In genomic region chr6:47919646-47920446, GRCm38 (mm10) we compare ENCODE assay signal across 8 mouse cellular contexts. TPM values are rescaled to one million over a fixed set of nuclear protein-coding genes. Genes with fewer than 3 reads are reported as not detected.
DNase-seq lines count a peak whose midpoint lies in the region; ATAC-seq and TF ChIP-seq lines count a peak whose summit lies in the region.

No protein-coding gene starts in this region.

- 28% methylated on average over 11 of the region's 11 CpGs for WGBS in kidney, postnatal 0 days
- 27% methylated on average over 11 of the region's 11 CpGs for WGBS in embryonic facial prominence, embryonic 12.5 days
- 27% methylated on average over 11 of the region's 11 CpGs for WGBS in intestine, embryonic 16.5 days
- WGBS in neural tube, embryonic 14.5 days, result 30% methylated on average over 11 of the region's 11 CpGs

- ATAC-seq in kidney, postnatal 0 days (replicated peaks; ENCODE audit: low FRiP score, low read depth), result peak; percentile 30
- ATAC-seq in embryonic facial prominence, embryonic 12.5 days (ENCODE audit: insufficient number of reproducible peaks, insufficient read depth, low FRiP score, low TSS enrichment), result peak; percentile 16; the same call in 1 of the 2 replicates
- peak; percentile 2; the same call in 1 of the 2 replicates for ATAC-seq in intestine, embryonic 16.5 days
- ATAC-seq in neural tube, embryonic 14.5 days (ENCODE audit: low read depth), result peak; percentile 26
- no peak for ATAC-seq in monocyte, adult 5-6 weeks (replicated peaks; ENCODE audit: insufficient number of reproducible peaks, low FRiP score, low TSS enrichment, poor library complexity, severe bottlenecking)

- peak overlapping the region; percentile 98; the same call in 1 of the 2 replicates for H3K27ac ChIP-seq in kidney, postnatal 0 days
- peak overlapping the region; percentile 97 for H3K27ac ChIP-seq in embryonic facial prominence, embryonic 12.5 days
- H3K27ac ChIP-seq in intestine, embryonic 16.5 days (ENCODE audit: low read length), result peak overlapping the region; percentile 98
- peak overlapping the region; percentile 91; the same call in 1 of the 2 replicates for H3K27ac ChIP-seq in neural tube, embryonic 14.5 days (ENCODE audit: low read depth, low read length)

- TF ChIP-seq CTCF in kidney, postnatal 0 days (IDR thresholded peaks at IDR 0.05; ENCODE audit: low read depth), result no peak

- H3K4me2 ChIP-seq in kidney, postnatal 0 days (ENCODE audit: low read length), result peak overlapping the region; percentile 78
- H3K4me2 ChIP-seq in embryonic facial prominence, embryonic 12.5 days (replicated peaks), result peak overlapping the region; percentile 76
- H3K4me2 ChIP-seq in intestine, embryonic 16.5 days (ENCODE audit: low read depth, low read length), result peak overlapping the region; percentile 59
- H3K4me2 ChIP-seq in neural tube, embryonic 14.5 days (ENCODE audit: low read depth, low read length), result peak overlapping the region; percentile 91

- H3K9me3 ChIP-seq in kidney, postnatal 0 days (replicated peaks; ENCODE audit: low read length), result no peaks in the 10 kb centered on the region
- no peaks in the 10 kb centered on the region for H3K9me3 ChIP-seq in embryonic facial prominence, embryonic 12.5 days
- no peaks in the 10 kb centered on the region for H3K9me3 ChIP-seq in intestine, embryonic 16.5 days (ENCODE audit: control insufficient read depth, low read length)
- no peaks in the 10 kb centered on the region for H3K9me3 ChIP-seq in neural tube, embryonic 14.5 days (ENCODE audit: control insufficient read depth, low read length)

- H3K4me1 ChIP-seq in kidney, postnatal 0 days (replicated peaks; ENCODE audit: insufficient read depth, low read length), result peaks cover 7% of the 10 kb centered on the region
- H3K4me1 ChIP-seq in embryonic facial prominence, embryonic 12.5 days, result peaks cover 12% of the 10 kb centered on the region
- peaks cover 14% of the 10 kb centered on the region for H3K4me1 ChIP-seq in intestine, embryonic 16.5 days (ENCODE audit: control insufficient read depth, insufficient read depth, low read length)
- H3K4me1 ChIP-seq in neural tube, embryonic 14.5 days (ENCODE audit: control insufficient read depth, insufficient read depth, low read length), result peaks cover 10% of the 10 kb centered on the region

- H3K27me3 ChIP-seq in kidney, postnatal 0 days (ENCODE audit: insufficient read depth, low read length), result no peaks in the 10 kb centered on the region
- H3K27me3 ChIP-seq in embryonic facial prominence, embryonic 12.5 days, result no peaks in the 10 kb centered on the region
- H3K27me3 ChIP-seq in intestine, embryonic 16.5 days (replicated peaks; ENCODE audit: control insufficient read depth, insufficient read depth, low read length), result no peaks in the 10 kb centered on the region
- H3K27me3 ChIP-seq in neural tube, embryonic 14.5 days (ENCODE audit: control insufficient read depth, insufficient read depth, low read length), result no peaks in the 10 kb centered on the region

- H3K4me3 ChIP-seq in kidney, postnatal 0 days (replicated peaks; ENCODE audit: low read depth, low read length), result peak overlapping the region; percentile 79
- peak overlapping the region; percentile 84 for H3K4me3 ChIP-seq in embryonic facial prominence, embryonic 12.5 days
- peak overlapping the region; percentile 56 for H3K4me3 ChIP-seq in intestine, embryonic 16.5 days (ENCODE audit: low read length)
- H3K4me3 ChIP-seq in neural tube, embryonic 14.5 days (ENCODE audit: low read depth, low read length), result peak overlapping the region; percentile 87

- no peak overlapping the region for H3K9ac ChIP-seq in kidney, postnatal 0 days (ENCODE audit: low read depth, low read length)
- H3K9ac ChIP-seq in embryonic facial prominence, embryonic 12.5 days, result peak overlapping the region; percentile 88; the same call in 1 of the 2 replicates
- H3K9ac ChIP-seq in intestine, embryonic 16.5 days (ENCODE audit: low read depth, low read length), result peak overlapping the region; percentile 92
- H3K9ac ChIP-seq in neural tube, embryonic 14.5 days (replicated peaks; ENCODE audit: low read depth, low read length), result peak overlapping the region; percentile 75; the same call in 1 of the 2 replicates

- H3K36me3 ChIP-seq in kidney, postnatal 0 days (ENCODE audit: insufficient read depth, low read length), result no peaks in the 10 kb centered on the region
- H3K36me3 ChIP-seq in embryonic facial prominence, embryonic 12.5 days, result no peaks in the 10 kb centered on the region
- H3K36me3 ChIP-seq in intestine, embryonic 16.5 days (ENCODE audit: control insufficient read depth, insufficient read depth, low read length), result no peaks in the 10 kb centered on the region
- H3K36me3 ChIP-seq in neural tube, embryonic 14.5 days (ENCODE audit: control insufficient read depth, insufficient read depth, low read length), result no peaks in the 10 kb centered on the region

- no peak for DNase-seq in kidney, postnatal 0 days (ENCODE audit: low spot score)
- DNase-seq in kidney, postnatal 25 days, result no peak
- DNase-seq in adrenal gland, postnatal 14 days, result no peak
- DNase-seq in kidney, postnatal 14 days, result no peak

RNA-seq across cellular contexts. Expression of gene Zfp212, which starts 0.4 kb away (rescaled TPM):
- 14.4 and 15.2 TPM in 2 replicates for polyA plus RNA-seq in kidney, postnatal 0 days (2015; fragmentation: Nextera tagmentation; extraction: Ambion mirVana)
- polyA plus RNA-seq in embryonic facial prominence, embryonic 12.5 days (2016; fragmentation: Nextera tagmentation; extraction: Ambion mirVana), result 21.8 and 22.0 TPM in 2 replicates
- 12.2 TPM in 2 replicates for polyA plus RNA-seq in intestine, embryonic 16.5 days (2015; fragmentation: Nextera tagmentation; extraction: Ambion mirVana)
- polyA plus RNA-seq in neural tube, embryonic 14.5 days (2014; fragmentation: Nextera tagmentation; extraction: Ambion mirVana), result 11.7 and 14.8 TPM in 2 replicates
- 14.7 and 15.8 TPM in 2 replicates for total RNA-seq in adrenal gland, postnatal 14 days (2021)
- total RNA-seq in monocyte, adult 5-6 weeks (2017), result 7.7 to 14.4 TPM (median 10.2 TPM) in 3 replicates

RNA-seq across cellular contexts. Expression of gene Zfp956, which starts 33.3 kb away (rescaled TPM):
- 6.5 and 6.9 TPM in 2 replicates for polyA plus RNA-seq in kidney, postnatal 0 days (2015; fragmentation: Nextera tagmentation; extraction: Ambion mirVana)
- 14.7 and 15.3 TPM in 2 replicates for polyA plus RNA-seq in embryonic facial prominence, embryonic 12.5 days (2016; fragmentation: Nextera tagmentation; extraction: Ambion mirVana)
- 8.8 and 9.3 TPM in 2 replicates for polyA plus RNA-seq in intestine, embryonic 16.5 days (2015; fragmentation: Nextera tagmentation; extraction: Ambion mirVana)
- polyA plus RNA-seq in neural tube, embryonic 14.5 days (2014; fragmentation: Nextera tagmentation; extraction: Ambion mirVana), result 22.2 and 24.0 TPM in 2 replicates
- 5.8 and 10.1 TPM in 2 replicates for total RNA-seq in adrenal gland, postnatal 14 days (2021)
- 5.6 to 8.3 TPM (median 7.9 TPM) in 3 replicates for total RNA-seq in monocyte, adult 5-6 weeks (2017)

RNA-seq across cellular contexts. Expression of gene Zfp282, which starts 42.8 kb away (rescaled TPM):
- polyA plus RNA-seq in kidney, postnatal 0 days (2015; fragmentation: Nextera tagmentation; extraction: Ambion mirVana), result 12.4 and 12.5 TPM in 2 replicates
- polyA plus RNA-seq in embryonic facial prominence, embryonic 12.5 days (2016; fragmentation: Nextera tagmentation; extraction: Ambion mirVana), result 27.1 and 29.2 TPM in 2 replicates
- polyA plus RNA-seq in intestine, embryonic 16.5 days (2015; fragmentation: Nextera tagmentation; extraction: Ambion mirVana), result 8.9 and 9.8 TPM in 2 replicates
- 15.9 and 18.3 TPM in 2 replicates for polyA plus RNA-seq in neural tube, embryonic 14.5 days (2014; fragmentation: Nextera tagmentation; extraction: Ambion mirVana)
- total RNA-seq in adrenal gland, postnatal 14 days (2021), result 11.6 and 13.7 TPM in 2 replicates
- 6.9 to 11.4 TPM (median 7.5 TPM) in 3 replicates for total RNA-seq in monocyte, adult 5-6 weeks (2017)
